Mouse (Mus musculus): ENCODE results near the gene Gphb5. TPM values are rescaled to one million over a fixed set of nuclear protein-coding genes. Genes with fewer than 3 reads are reported as not detected.

Gene Gphb5
- total RNA-seq (2014; rRNA removed) (not detected in 2 replicates), polyA plus RNA-seq (2015; fragmentation: Nextera tagmentation; extraction: Ambion mirVana) (not detected in 2 replicates)

DNA sequence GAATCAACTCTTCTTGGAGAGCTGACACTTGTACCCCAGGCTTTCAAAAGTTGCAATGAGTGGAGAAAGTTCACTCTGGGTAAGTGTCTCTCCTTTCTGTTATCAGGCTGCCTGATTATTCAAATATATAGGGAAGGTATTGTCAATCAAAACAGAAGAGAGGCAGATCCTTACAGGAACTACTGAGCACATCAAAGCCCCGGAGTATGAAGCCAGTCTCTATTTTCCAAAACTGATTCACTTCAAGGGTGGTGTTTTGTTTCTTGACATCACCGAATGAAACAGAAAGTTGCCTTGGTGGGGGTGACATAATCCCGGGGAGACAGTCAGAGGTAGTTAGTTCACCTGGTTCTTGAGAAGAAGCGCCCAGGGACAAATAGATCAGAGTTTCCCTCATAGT lies at the start of gene Gphb5:
Gene Gphb5 (minus strand): TSS at position 101 of the 400 bp plus-strand sequence.
- H3K4me2 ChIP-seq (ENCODE audit: low read depth), result no peak within 1 kb of the TSS
- H3K4me1 ChIP-seq (ENCODE audit: insufficient read depth), result no peaks in the 10 kb centered on the region
- WGBS, result 86% methylated on average over 4 of the region's 4 CpGs
- no peaks in the 10 kb centered on the region for H3K9me3 ChIP-seq (ENCODE audit: low read length)
- H3K36me3 ChIP-seq (ENCODE audit: insufficient read depth), result no peaks in the 10 kb centered on the region
- no peak within 1 kb of the TSS for H3K9ac ChIP-seq
- no peak for TF ChIP-seq CTCF (IDR thresholded peaks at IDR 0.05; ENCODE audit: low read depth)
- H3K4me3 ChIP-seq (ENCODE audit: low read depth, low read length), result no peak within 1 kb of the TSS
- DNase-seq, result no peak
- H3K27ac ChIP-seq (ENCODE audit: low read depth, low read length), result no peak within 1 kb of the TSS
- H3K27me3 ChIP-seq (ENCODE audit: insufficient read depth, low read length), result no peaks in the 10 kb centered on the region
- ATAC-seq, result no peak

DNA sequence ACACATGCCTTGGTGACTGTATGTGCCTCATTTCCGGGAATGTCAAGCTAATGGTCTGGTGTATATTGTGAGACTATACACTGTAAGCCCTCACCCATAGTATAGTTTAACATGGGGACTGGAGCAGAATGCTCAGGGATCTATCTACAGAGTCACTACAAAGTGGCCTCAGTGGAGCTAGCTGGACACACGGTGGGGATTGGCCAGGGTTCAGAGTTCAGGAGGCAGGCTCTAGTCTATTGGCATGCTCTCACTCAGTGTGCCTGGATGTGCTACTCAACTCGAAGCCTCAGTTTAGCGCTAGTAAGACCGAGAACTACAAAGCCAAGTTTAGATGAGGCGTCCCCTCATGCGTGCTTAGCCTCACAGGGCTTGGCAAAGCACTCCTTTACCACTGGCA lies 49.6 kb upstream of the Gphb5 start:
- Histone ChIP-seq H3K4me1 (ENCODE audit: insufficient read depth) (no peaks in the 10 kb centered on the region), H3K4me2 (ENCODE audit: low read depth) (no peak overlapping the region), H3K9me3 (ENCODE audit: low read length) (no peaks in the 10 kb centered on the region), H3K27me3 (ENCODE audit: insufficient read depth, low read length) (no peaks in the 10 kb centered on the region), H3K27ac (ENCODE audit: low read depth, low read length) (no peak overlapping the region), H3K36me3 (ENCODE audit: insufficient read depth) (peaks cover 38% of the 10 kb centered on the region), H3K9ac (no peak overlapping the region), H3K4me3 (ENCODE audit: low read depth, low read length) (no peak overlapping the region)
- no peak for TF ChIP-seq CTCF (IDR thresholded peaks at IDR 0.05; ENCODE audit: low read depth)
- 87% methylated on average over 7 of the region's 7 CpGs for WGBS
- DNase-seq, result no peak
- no peak for ATAC-seq

DNA sequence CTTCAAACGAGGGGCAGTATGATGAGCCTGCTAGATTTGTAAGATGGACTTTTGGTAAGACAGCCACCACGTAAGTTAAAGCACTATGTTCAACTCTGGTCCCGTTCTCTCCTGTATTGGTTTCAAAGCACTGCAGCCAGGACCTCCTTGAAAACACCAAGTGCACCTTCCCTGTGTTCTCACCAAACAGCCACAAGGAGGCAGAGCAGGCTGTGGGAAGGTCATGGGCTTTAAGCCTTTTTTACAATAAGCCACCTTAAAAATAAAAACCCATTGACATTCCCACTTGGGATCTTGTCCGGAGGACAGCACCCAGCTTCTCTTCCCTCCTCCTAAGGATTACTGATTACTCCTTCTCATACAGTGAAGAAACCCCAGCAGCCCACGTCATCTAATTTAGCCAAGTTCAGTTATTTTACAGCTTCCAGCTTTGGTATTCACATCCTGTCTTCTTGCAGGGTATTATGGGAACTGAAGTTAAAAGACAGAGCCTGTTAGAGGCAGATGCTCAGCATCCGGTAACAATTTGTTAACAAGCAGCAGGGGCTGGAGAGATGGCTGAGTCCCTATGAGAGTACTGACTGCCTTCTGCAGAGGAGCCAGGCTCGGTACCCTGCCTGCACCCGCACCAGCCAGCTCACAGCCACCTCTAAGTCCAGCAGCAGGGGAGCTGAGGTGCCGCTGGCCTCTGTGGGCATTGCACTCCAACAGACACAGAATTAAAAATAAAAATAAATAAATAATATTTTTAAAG lies 47.6 kb upstream of the Gphb5 start:
- DNase-seq (peak; percentile 72), ATAC-seq (peak; percentile 72)
- 0 out of 2 replicates have a peak overlapping the region, but pooled peaks have one; percentile 45 for H3K27ac ChIP-seq (ENCODE audit: low read depth, low read length)
- H3K4me1 ChIP-seq (ENCODE audit: insufficient read depth), result no peaks in the 10 kb centered on the region
- no peak overlapping the region for H3K4me2 ChIP-seq (ENCODE audit: low read depth)
- no peaks in the 10 kb centered on the region for H3K27me3 ChIP-seq (ENCODE audit: insufficient read depth, low read length)
- WGBS, result 70% methylated on average over 9 of the region's 9 CpGs
- peak; percentile 80 for TF ChIP-seq CTCF (IDR thresholded peaks at IDR 0.05; ENCODE audit: low read depth)
- H3K4me3 ChIP-seq (ENCODE audit: low read depth, low read length), result no peak overlapping the region
- peaks cover 52% of the 10 kb centered on the region for H3K36me3 ChIP-seq (ENCODE audit: insufficient read depth)
- no peak overlapping the region for H3K9ac ChIP-seq
- H3K9me3 ChIP-seq (ENCODE audit: low read length), result no peaks in the 10 kb centered on the region

DNA sequence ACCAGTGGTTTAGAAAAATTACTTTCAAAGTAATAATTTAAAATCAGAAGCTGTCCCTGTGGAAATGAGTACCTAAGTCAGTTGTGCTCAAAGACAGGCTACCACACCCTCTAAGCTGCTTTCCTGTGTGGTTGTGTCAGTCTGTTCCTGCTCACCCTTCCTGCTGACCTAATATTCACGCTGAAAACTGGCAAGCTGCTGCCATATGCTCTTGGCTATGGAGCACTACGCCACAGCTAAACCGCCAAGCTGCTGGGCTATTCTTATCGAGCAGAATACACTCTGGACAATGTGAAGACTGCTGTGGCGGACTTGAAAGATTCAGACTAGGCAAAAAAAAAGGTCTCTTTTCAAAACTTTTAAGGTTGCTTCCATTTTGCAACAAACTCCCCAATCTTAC lies 44.0 kb upstream of the Gphb5 start:
- Histone ChIP-seq H3K9me3 (ENCODE audit: low read length) (no peaks in the 10 kb centered on the region), H3K9ac (no peak overlapping the region), H3K36me3 (ENCODE audit: insufficient read depth) (peaks cover 52% of the 10 kb centered on the region), H3K4me3 (ENCODE audit: low read depth, low read length) (no peak overlapping the region), H3K4me1 (ENCODE audit: insufficient read depth) (no peaks in the 10 kb centered on the region), H3K27me3 (ENCODE audit: insufficient read depth, low read length) (no peaks in the 10 kb centered on the region), H3K4me2 (ENCODE audit: low read depth) (no peak overlapping the region), H3K27ac (ENCODE audit: low read depth, low read length) (no peak overlapping the region)
- DNase-seq, result no peak
- no peak for ATAC-seq
- WGBS, result 76% methylated on average over 5 of the region's 5 CpGs
- no peak for TF ChIP-seq CTCF (IDR thresholded peaks at IDR 0.05; ENCODE audit: low read depth)

DNA sequence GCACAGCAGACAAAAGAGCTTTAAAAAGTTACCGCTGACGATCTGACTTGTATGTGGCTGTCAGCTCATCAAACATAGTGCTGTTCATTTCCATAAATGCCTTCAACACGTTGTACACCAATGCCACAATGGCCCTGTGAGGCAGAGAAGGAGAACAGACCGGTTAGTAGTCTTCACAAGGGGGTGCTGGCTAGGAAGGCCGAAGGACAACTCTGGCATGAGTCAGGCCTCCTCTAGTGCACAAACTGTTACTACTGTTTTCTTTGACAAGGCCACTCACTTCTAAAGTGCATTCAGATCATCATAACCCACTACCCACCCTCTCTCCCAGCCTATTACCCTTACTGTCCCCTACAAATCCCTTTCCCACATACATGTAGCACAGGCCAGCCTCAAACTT lies 43.1 kb upstream of the Gphb5 start:
- whole genome bisulfite sequencing, result 78% methylated on average over 5 of the region's 5 CpGs
- Histone ChIP-seq H3K27me3 (ENCODE audit: insufficient read depth, low read length) (no peaks in the 10 kb centered on the region), H3K27ac (ENCODE audit: low read depth, low read length) (no peak overlapping the region), H3K4me3 (ENCODE audit: low read depth, low read length) (no peak overlapping the region), H3K9ac (no peak overlapping the region), H3K4me2 (ENCODE audit: low read depth) (no peak overlapping the region), H3K4me1 (ENCODE audit: insufficient read depth) (no peaks in the 10 kb centered on the region), H3K36me3 (ENCODE audit: insufficient read depth) (peaks cover 46% of the 10 kb centered on the region), H3K9me3 (ENCODE audit: low read length) (no peaks in the 10 kb centered on the region)
- ATAC-seq (no peak), DNase-seq (no peak)
- TF ChIP-seq CTCF (IDR thresholded peaks at IDR 0.05; ENCODE audit: low read depth), result no peak

DNA sequence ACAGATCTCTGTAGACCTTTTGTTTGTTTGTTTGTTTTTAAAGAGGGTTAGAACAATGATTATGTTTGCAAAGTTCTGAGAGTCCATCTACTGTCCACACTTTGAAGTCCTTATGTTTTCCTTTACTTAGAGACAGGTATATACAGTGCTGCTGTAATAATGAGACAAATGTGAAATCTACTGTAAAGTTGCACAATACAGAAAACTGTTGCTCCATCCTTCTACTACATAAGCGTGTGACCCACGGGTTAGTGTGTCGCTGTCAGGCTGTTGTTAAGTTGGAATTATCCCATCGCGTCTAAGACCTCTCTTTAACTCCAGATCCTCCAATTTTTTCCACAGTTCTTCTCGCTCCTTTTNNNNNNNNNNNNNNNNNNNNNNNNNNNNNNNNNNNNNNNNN lies 36.9 kb upstream of the Gphb5 start:
- no peak for TF ChIP-seq CTCF (IDR thresholded peaks at IDR 0.05; ENCODE audit: low read depth)
- WGBS, result 90% methylated on average over 6 of the region's 6 CpGs
- no peak overlapping the region for H3K9ac ChIP-seq
- no peak overlapping the region for H3K4me3 ChIP-seq (ENCODE audit: low read depth, low read length)
- no peaks in the 10 kb centered on the region for H3K9me3 ChIP-seq (ENCODE audit: low read length)
- peaks cover 24% of the 10 kb centered on the region for H3K36me3 ChIP-seq (ENCODE audit: insufficient read depth)
- no peak overlapping the region for H3K4me2 ChIP-seq (ENCODE audit: low read depth)
- H3K27me3 ChIP-seq (ENCODE audit: insufficient read depth, low read length), result no peaks in the 10 kb centered on the region
- no peak overlapping the region for H3K27ac ChIP-seq (ENCODE audit: low read depth, low read length)
- DNase-seq, result no peak
- ATAC-seq, result no peak
- H3K4me1 ChIP-seq (ENCODE audit: insufficient read depth), result no peaks in the 10 kb centered on the region

DNA sequence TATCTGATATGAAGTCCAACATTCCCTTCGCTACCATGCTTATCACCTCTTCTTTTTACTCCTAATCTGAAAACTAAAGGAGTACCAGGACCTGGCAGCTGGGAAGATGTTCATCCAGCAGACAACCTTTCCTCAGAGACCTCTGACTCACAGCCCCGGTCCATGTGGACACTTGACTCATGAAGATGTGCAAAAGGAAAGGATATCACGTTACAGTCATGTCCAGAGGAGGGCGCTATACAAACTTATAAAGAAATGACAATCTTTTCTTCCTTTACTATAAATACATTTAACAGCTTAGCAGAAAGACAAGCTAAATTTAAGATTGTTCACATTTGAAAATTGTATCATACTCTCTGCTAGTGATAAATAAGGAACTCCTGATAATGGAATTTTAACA lies 36.4 kb upstream of the Gphb5 start:
- DNase-seq (no peak), ATAC-seq (no peak)
- Histone ChIP-seq H3K4me3 (ENCODE audit: low read depth, low read length) (no peak overlapping the region), H3K4me2 (ENCODE audit: low read depth) (no peak overlapping the region), H3K27ac (ENCODE audit: low read depth, low read length) (no peak overlapping the region), H3K4me1 (ENCODE audit: insufficient read depth) (no peaks in the 10 kb centered on the region), H3K9ac (no peak overlapping the region), H3K9me3 (ENCODE audit: low read length) (no peaks in the 10 kb centered on the region), H3K36me3 (ENCODE audit: insufficient read depth) (peaks cover 20% of the 10 kb centered on the region), H3K27me3 (ENCODE audit: insufficient read depth, low read length) (no peaks in the 10 kb centered on the region)
- TF ChIP-seq CTCF (IDR thresholded peaks at IDR 0.05; ENCODE audit: low read depth), result peak; percentile 37; the same call in 1 of the 2 replicates
- 80% methylated on average over 4 of the region's 4 CpGs for WGBS
